Mouse (Mus musculus): ENCODE data around the gene Avpr1b.
A peak's percentile ranks its signal among the peaks of the same experiment; 100 is the strongest.
"Not testable (repeated sequence)": the region's sequence is repeated elsewhere in the genome, so short reads cannot be mapped to it uniquely, and the experiment has no call there.

Gene Avpr1b

DNA sequence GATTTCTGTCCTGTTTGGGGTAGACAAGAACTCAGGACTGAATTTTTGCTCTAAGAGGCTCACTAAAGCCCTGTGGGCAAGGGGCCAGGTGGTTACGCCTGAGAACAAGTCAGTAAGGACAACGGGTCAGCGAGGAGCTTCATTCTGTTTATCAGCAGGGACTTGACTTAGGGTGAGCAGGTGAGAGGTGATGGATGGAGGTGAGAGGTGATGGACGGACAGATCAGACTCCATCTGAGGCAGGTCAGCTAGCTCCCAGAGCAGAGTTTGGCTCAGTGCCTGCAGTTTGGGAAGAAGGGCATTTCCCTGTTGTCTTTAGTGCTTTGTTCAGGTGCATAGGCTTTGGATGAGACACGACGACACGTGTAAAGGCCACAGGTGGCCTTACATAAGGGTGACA lies 20.3 kb downstream of the Avpr1b start:
- no peak for DNase-seq (ENCODE audit: low spot score)

GRCm38 (mm10) chr1:131623644-131624043 lies 24.6 kb downstream of the Avpr1b start:
- DNase-seq (ENCODE audit: low spot score) = no peak

- DNase-seq (ENCODE audit: low spot score) = no peak
These were observed 25.3 kb downstream of the Avpr1b start for GRCm38 (mm10) chr1:131624175-131624835.

GRCm38 (mm10) chr1:131626200-131626599 lies 27.2 kb downstream of the Avpr1b start:
- DNase-seq (ENCODE audit: low spot score) = no peak

GRCm38 (mm10) chr1:131632216-131632615 lies 33.2 kb downstream of the Avpr1b start:
- DNase-seq (ENCODE audit: low spot score) = not testable (repeated sequence)

DNA sequence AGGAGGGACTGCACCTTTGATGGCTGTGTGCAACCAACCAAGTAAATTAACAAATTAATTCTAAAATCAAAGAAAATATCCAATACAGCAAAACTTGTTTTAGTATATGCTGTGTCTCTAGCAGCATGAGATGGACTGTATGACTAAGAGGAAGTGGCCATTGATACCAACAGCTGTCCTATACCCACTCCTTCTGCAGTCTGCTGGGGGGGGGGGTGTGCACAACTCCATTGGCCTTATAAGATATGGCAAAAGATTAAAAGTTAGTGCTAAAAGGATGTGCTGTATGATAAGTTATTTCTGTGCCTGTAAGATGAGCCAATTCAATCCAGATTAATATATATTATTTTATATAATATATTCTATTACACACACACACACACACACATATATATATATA lies 35.5 kb downstream of the Avpr1b start:
- no peak for DNase-seq (ENCODE audit: low spot score)

GRCm38 (mm10) chr1:131637791-131638540 lies 38.9 kb downstream of the Avpr1b start, which contains the start of gene Ctse:
Gene Ctse, plus strand, starts transcription at chr1:131638306.
- DNase-seq (ENCODE audit: low spot score) = no peak

DNA sequence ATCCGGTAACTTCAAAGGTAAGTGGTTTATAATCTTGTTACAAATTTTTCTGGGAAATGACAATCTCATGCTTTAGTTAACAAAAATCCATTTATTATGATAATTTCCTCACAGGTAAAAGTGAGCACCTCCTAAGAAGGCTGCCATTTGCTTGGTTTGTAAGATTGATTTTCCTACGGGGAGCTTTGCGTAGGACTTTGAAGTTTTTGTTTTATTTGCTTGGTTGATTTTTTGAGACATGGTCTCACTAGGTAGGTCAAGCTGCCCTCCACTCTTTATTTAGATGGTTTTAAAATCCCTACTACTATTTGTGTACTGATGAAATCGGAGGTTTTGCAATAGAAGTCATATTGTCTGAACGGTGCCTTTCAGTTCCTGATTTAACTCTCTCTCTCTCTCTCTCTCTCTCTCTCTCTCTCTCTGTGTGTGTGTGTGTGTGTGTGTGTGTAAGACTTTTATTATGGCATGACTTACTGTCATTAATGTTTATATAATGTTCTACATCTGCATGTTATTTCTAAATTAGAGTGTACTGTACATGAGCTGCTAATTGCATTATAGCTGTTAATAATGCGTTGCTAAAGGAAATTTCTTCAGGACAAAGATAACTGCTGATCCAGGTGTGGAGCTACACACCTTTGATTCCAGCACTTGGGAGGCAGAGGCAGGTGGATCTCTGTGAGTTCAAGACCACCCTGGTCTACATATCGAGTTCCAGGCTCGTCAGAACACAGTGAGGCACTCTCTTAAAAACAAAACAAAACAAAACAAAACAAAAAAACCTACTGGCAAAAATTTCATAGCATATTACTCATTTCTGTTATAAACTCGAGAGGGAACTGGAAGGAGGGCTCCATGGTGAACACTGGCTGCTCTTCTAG lies 39.7 kb downstream of the Avpr1b start:
- DNase-seq (ENCODE audit: low spot score) = no peak

DNA sequence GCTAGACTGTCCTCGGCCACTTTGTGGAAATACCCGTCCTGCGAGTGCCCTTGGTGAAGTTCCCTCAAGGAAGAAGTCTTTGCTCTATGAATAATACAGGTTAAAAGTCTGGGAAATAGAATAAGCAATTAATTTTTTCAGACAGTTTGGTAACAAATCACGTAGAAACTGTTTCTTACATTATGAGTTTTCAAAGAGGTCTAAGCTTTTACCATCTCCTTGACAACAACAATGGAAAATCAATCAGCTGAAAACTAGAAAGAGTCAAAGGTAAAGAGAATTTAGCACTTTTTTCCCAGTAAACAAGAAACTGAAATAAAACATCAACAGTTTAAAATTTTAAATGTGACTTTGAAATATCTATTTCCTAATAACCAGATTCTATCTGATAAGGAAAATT lies 41.0 kb downstream of the Avpr1b start:
- DNase-seq (ENCODE audit: low spot score) = no peak

DNA sequence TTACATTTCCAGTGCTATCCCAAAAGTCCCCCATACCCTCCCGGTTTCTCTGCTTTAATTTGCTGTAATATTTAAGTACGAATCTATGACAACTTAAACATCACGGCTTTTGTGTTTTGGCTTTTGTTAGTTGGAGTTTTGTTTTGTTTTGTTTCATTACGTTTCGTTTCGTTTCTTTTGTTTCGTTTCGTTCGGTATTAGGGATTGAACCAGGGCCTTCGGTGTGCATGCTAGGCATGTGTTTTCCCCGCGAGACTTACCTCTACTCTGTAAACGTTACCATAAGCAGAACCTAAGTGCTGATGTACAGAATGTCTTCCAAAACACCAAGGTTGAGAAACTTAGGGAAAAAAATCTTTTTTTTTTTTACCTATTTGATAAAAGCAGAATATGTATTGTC lies 42.5 kb downstream of the Avpr1b start:
- DNase-seq (ENCODE audit: low spot score) = no peak

DNA sequence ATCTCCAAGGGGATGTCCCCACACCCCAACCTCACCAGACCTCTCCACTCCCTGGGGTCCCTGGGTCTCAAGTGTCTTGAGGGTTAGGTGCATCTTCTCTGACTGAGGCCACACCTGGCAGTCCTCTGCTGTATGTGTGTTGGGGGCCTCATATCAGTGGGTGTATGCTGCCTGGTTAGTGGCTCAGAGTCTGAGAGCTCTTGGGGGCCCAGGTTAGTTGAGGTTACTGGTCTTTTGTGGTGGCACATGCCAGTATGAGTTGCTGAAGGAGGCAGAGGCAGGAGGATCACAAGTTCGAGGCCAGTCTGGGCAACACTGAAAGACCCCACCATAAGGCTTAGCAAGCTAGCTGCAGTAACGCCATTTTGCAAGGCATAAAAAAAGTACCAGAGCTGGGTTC lies 43.2 kb downstream of the Avpr1b start:
- no peak for DNase-seq (ENCODE audit: low spot score)

- no peak for DNase-seq (ENCODE audit: low spot score)
These were observed 53.8 kb downstream of the Avpr1b start for GRCm38 (mm10) chr1:131652670-131653443.

DNA sequence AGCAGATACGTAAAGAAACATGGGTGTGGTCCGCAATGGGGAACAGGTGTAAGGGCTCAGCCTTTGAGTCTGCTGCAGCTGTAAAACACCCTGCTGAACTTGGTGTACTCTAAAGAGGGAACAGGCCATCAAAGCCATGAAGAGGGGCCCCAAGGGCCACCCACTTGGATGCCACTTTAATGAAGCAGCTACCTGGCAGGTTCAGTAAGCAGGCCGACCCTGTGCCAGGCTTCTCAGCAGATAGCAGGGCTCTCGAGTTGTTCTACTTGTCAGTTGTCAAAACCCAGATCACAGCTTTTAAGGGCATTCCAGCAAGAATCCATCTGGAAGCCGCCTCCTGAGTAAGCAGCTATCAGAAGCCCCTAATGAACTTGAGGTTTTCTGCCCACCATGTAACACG lies 56.6 kb downstream of the Avpr1b start:
- DNase-seq (ENCODE audit: low spot score) = no peak

DNA sequence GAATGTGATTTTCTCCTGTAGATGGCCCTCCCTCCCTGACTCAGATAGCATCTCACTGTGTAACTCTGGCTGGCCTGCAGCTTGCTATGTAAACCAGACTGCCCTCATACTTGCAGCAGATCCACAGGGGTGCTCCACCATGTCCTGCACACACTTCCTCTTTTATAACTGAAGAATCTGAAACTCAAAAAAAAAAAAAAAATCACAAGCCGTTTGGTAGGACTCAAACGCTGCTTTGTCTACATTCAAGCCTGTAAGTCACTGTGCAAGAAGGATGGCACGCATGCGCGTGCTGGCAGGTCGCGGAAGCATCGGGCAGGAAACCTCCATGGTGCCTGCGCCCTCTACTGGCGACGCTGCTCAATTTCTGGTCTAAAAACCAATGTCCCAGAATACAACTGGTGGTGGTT lies 58.9 kb downstream of the Avpr1b start:
- peak; percentile 98 for DNase-seq (ENCODE audit: low spot score)

DNA sequence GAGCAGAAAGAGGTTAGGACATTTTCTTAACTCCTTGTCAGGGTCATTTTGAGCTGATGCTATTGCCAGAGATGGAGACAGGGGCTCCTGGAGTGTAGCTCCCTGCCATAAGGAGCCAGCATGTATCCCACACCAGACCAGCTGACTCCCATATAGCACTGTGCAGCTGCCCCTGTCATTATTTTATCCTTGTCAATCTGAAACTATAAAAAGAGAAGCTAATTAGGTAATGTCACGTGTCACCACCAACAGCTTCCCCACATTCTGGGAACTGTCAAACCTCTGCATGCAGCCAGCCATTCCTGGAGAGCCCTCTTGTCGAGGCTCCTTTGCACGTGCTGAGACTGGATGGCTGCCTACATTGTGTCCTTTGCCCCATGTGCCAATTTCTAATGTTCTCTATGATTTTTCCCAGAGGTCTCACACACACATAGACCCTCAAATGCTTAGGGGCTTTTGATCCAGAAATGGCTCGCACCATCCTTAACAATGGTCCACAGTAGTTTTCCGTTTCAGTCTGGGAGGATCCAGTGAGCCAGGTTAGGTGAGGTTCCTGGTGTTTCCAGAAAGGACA lies 60.6 kb downstream of the Avpr1b start:
- DNase-seq (ENCODE audit: low spot score) = no peak

GRCm38 (mm10) chr1:131660266-131660665 lies 61.2 kb downstream of the Avpr1b start:
- DNase-seq (ENCODE audit: low spot score) = no peak

DNA sequence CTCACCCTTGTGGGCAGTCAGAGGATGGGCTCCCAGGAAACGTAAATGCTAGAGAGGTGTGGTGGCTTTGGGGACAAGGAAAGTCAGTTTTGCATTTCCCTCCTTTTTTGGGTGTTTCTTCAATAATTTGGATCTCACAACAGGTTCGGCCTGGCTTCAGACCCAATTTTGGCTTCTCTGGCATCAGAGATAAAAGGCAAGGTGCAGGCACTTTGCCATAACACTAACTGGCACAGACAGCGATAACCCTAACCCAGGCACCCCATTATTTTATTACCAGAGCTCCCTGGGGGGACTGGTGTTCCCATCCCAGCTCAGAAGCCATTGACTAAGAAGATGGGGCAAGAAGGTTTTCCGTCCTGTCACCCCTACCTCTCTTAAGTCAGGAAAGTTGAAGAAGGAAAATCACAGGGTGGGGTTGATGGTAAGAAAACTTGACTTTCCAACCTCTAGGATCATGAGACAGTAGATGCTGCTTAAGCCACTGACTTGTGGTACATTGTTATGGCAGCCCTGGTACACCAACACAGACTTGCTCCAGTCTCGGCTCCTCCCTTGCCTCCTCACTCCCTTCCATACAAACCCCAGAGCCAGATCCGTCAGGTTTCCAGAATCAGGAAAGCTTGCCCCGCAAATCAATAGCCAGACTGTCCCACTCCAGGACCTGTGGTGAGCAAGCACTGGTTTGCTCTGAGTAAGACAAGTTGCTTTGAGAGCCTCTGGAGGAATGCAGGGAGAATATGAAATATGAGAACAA lies 61.9 kb downstream of the Avpr1b start:
- DNase-seq (ENCODE audit: low spot score) = no peak
